Mouse (Mus musculus) cerebellum, adult 2 months (tissue): Measurements from ENCODE around the gene Apopt1.

Experiments used
- CTCF ChIP-seq: fragments of 200-500 bp; IDR thresholded peaks from 2 replicates; pipeline ENCODE4 v1.5.1; 2011; ENCODE audit warnings: low read depth, mild to moderate bottlenecking, control low read depth, low read length, moderate library complexity, borderline replicate concordance; ENCODE audit not compliant: insufficient read depth
- POLR2A ChIP-seq: fragments of 200-500 bp; IDR thresholded peaks from 2 replicates; pipeline ENCODE4 v1.6.1; 2011; ENCODE audit warnings: low read length, control low read depth, borderline replicate concordance; ENCODE audit not compliant: insufficient read depth

GRCm38 (mm10) chr12:111704609-111705008 is 8.5 kb upstream of the Apopt1 start:
- TF ChIP-seq POLR2A (no peak), CTCF (no peak)
